Comparison of ENCODE assay signal across 12 mouse cellular contexts in the genomic region with DNA sequence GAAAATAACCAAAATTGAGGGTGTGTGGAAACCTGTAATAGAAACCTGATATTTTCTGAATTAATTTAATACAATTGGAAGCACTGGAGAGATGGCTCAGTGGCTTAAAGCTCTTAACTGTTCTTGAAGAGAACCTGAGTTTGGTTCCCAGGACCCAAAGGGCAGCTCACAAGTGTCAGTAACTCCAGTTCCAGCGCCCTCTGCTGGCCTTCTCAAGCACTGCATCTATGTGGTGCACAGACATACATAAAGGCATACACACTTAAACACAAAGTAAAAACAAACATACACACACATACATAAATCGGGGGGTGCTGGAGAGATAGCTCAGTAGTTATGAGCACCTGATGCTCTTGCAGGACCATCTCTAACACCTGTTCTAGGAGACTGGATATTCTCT. TPM values are rescaled to one million over a fixed set of nuclear protein-coding genes. Genes with fewer than 3 reads are reported as not detected.
DNase-seq lines count a peak whose midpoint lies in the region; ATAC-seq and TF ChIP-seq lines count a peak whose summit lies in the region.
"Had no signal": no experiment of that assay in that cellular context is flagged by ENCODE, and none has a peak within 500 bp of the region (broad histone marks: within the 10 kb centered on the region; RNA-seq: fewer than 3 reads in every experiment).

No protein-coding gene starts in this region.

- peak; percentile 50 for TF ChIP-seq CTCF in lung, postnatal 0 days (IDR thresholded peaks at IDR 0.05)
- peak; percentile 57 to 72 (median 62) for TF ChIP-seq CTCF in MEL (IDR thresholded peaks at IDR 0.05 in 2 of 3, conservative IDR thresholded peaks at IDR 0.05 in 1 of 3; ENCODE audit: control insufficient read depth in 1 of 3, insufficient read depth in 1 of 3, low read depth in 2 of 3, low read length in 3 of 3, poor library complexity in 1 of 3, severe bottlenecking in 1 of 3)
- TF ChIP-seq CTCF in small intestine, adult 2 months (IDR thresholded peaks at IDR 0.05; ENCODE audit: extremely low read depth, insufficient read length, insufficient replicate concordance, low read depth, low read length), result peak; percentile 49; the same call in 1 of the 2 replicates

- no peak overlapping the region for H3K27ac ChIP-seq in hindbrain, embryonic 11.5 days (ENCODE audit: low read depth, low read length)
- no peak overlapping the region for H3K27ac ChIP-seq in hindbrain, embryonic 13.5 days
- H3K27ac ChIP-seq in lung, postnatal 0 days (ENCODE audit: low read length), result no peak overlapping the region
- H3K27ac ChIP-seq in MEL (ENCODE audit: control insufficient read depth, low read depth, low read length), result no peak overlapping the region
- no peak overlapping the region for H3K27ac ChIP-seq in small intestine, adult 2 months (ENCODE audit: insufficient read depth, low read depth, low read length)
- H3K27ac ChIP-seq: embryonic facial prominence, embryonic 13.5 days; liver, embryonic 13.5 days had no signal

- H3K4me1 ChIP-seq in hindbrain, embryonic 11.5 days (replicated peaks; ENCODE audit: control insufficient read depth, insufficient read depth, low read length), result 0 out of 2 replicates have a peak, but pooled peaks cover 2% of the 10 kb centered on the region
- peaks cover 11% of the 10 kb centered on the region for H3K4me1 ChIP-seq in hindbrain, embryonic 13.5 days (replicated peaks)
- no peaks in the 10 kb centered on the region for H3K4me1 ChIP-seq in lung, postnatal 0 days (ENCODE audit: insufficient read depth, low read depth, low read length)
- no peaks in the 10 kb centered on the region for H3K4me1 ChIP-seq in MEL (ENCODE audit: control insufficient read depth in 1 of 2, insufficient read depth in 2 of 2, low read length in 2 of 2)
- H3K4me1 ChIP-seq in small intestine, adult 2 months (ENCODE audit: control insufficient read depth, insufficient read depth, insufficient read length, low read length), result no peaks in the 10 kb centered on the region
- H3K4me1 ChIP-seq: embryonic facial prominence, embryonic 13.5 days; liver, embryonic 13.5 days had no signal

- no peaks in the 10 kb centered on the region for H3K79me2 ChIP-seq in MEL (ENCODE audit: control insufficient read depth, insufficient read depth, low read length, poor library complexity)

- H3K9ac ChIP-seq in hindbrain, embryonic 11.5 days (ENCODE audit: low read depth, low read length), result no peak overlapping the region
- no peak overlapping the region for H3K9ac ChIP-seq in hindbrain, embryonic 13.5 days
- H3K9ac ChIP-seq in lung, postnatal 0 days (replicated peaks; ENCODE audit: low read depth), result no peak overlapping the region
- no peak overlapping the region for H3K9ac ChIP-seq in MEL (ENCODE audit: control insufficient read depth, low read depth, low read length, poor library complexity, severe bottlenecking)
- H3K9ac ChIP-seq: embryonic facial prominence, embryonic 13.5 days; liver, embryonic 13.5 days had no signal

- WGBS in hindbrain, embryonic 11.5 days, result 49% methylated on average over 2 of the region's 2 CpGs
- 46% methylated on average over 2 of the region's 2 CpGs for WGBS in hindbrain, embryonic 13.5 days
- 56% methylated on average over 2 of the region's 2 CpGs for WGBS in lung, postnatal 0 days
- 50% methylated on average over 2 of the region's 2 CpGs for WGBS in small intestine, adult 2 months

- no peak for ATAC-seq in hindbrain, embryonic 11.5 days (ENCODE audit: low FRiP score)
- ATAC-seq in hindbrain, embryonic 13.5 days (ENCODE audit: low FRiP score), result no peak
- no peak for ATAC-seq in lung, postnatal 0 days

- no peak for TF ChIP-seq POLR2A in MEL (IDR thresholded peaks at IDR 0.05; ENCODE audit: control insufficient read depth in 1 of 2, insufficient read depth in 1 of 2, low read depth in 1 of 2, low read length in 2 of 2, poor library complexity in 1 of 2)
- no peak for TF ChIP-seq POLR2A in small intestine, adult 2 months (IDR thresholded peaks at IDR 0.05; ENCODE audit: low read depth, low read length)

- H3K9me3 ChIP-seq in hindbrain, embryonic 11.5 days (ENCODE audit: control insufficient read depth, low read length), result no peaks in the 10 kb centered on the region
- no peaks in the 10 kb centered on the region for H3K9me3 ChIP-seq in hindbrain, embryonic 13.5 days
- H3K9me3 ChIP-seq in lung, postnatal 0 days (ENCODE audit: low read length), result no peaks in the 10 kb centered on the region
- no peaks in the 10 kb centered on the region for H3K9me3 ChIP-seq in MEL (replicated peaks; ENCODE audit: insufficient read depth, low read length)
- H3K9me3 ChIP-seq: liver, embryonic 13.5 days had no signal

- peak; percentile 22 for DNase-seq in hindbrain, embryonic 11.5 days (ENCODE audit: low spot score)
- DNase-seq in lung, postnatal 0 days (ENCODE audit: low spot score), result no peak
- DNase-seq in lung, postnatal 14 days, result no peak
- peak; percentile 47 for DNase-seq in MEL (ENCODE audit: low read depth, low spot score)
- no peak for DNase-seq in heart, adult 9 months (ENCODE audit: low spot score in 2 of 2)
- DNase-seq in heart, postnatal 36 days, result no peak
- DNase-seq: heart, postnatal 14 days; liver, embryonic 13.5 days had no signal

- intact Hi-C loops in heart, postnatal 36 days (cut with DNase I), result no loop called here

- no peaks in the 10 kb centered on the region for H3K27me3 ChIP-seq in hindbrain, embryonic 11.5 days (ENCODE audit: control insufficient read depth, insufficient read depth, low read length)
- no peaks in the 10 kb centered on the region for H3K27me3 ChIP-seq in hindbrain, embryonic 13.5 days
- H3K27me3 ChIP-seq in lung, postnatal 0 days (replicated peaks; ENCODE audit: insufficient read depth, low read length), result no peaks in the 10 kb centered on the region
- peaks cover 2 to 6% of the 10 kb centered on the region in 2 experiments for H3K27me3 ChIP-seq in MEL (ENCODE audit: control insufficient read depth in 1 of 2, insufficient read depth in 2 of 2, low read length in 2 of 2)
- peaks cover 2% of the 10 kb centered on the region; the same call in 1 of the 2 replicates for H3K27me3 ChIP-seq in small intestine, adult 2 months (ENCODE audit: control insufficient read depth, insufficient read depth, low read length)
- H3K27me3 ChIP-seq: embryonic facial prominence, embryonic 13.5 days had no signal

- no peak; the same call in 1 of the 2 replicates for TF ChIP-seq RAD21 in MEL (IDR thresholded peaks at IDR 0.05; ENCODE audit: low read depth, low read length)

- H3K36me3 ChIP-seq in hindbrain, embryonic 11.5 days (ENCODE audit: control insufficient read depth, insufficient read depth, low read length), result no peaks in the 10 kb centered on the region
- no peaks in the 10 kb centered on the region for H3K36me3 ChIP-seq in hindbrain, embryonic 13.5 days
- H3K36me3 ChIP-seq in lung, postnatal 0 days (ENCODE audit: insufficient read depth, low read length), result no peaks in the 10 kb centered on the region
- no peaks in the 10 kb centered on the region for H3K36me3 ChIP-seq in MEL (ENCODE audit: control insufficient read depth in 1 of 2, insufficient read depth in 2 of 2, low read length in 2 of 2)
- no peaks in the 10 kb centered on the region for H3K36me3 ChIP-seq in small intestine, adult 2 months (ENCODE audit: control insufficient read depth, insufficient read depth, low read length)
- H3K36me3 ChIP-seq: embryonic facial prominence, embryonic 13.5 days; liver, embryonic 13.5 days had no signal

- TF ChIP-seq EP300 in lung, postnatal 0 days (IDR thresholded peaks at IDR 0.05), result no peak
- TF ChIP-seq EP300 in MEL (IDR thresholded peaks at IDR 0.05; ENCODE audit: low read depth in 1 of 2, low read length in 2 of 2), result no peak

- H3K4me3 ChIP-seq in hindbrain, embryonic 11.5 days (ENCODE audit: low read depth, low read length), result no peak overlapping the region
- no peak overlapping the region for H3K4me3 ChIP-seq in hindbrain, embryonic 13.5 days
- H3K4me3 ChIP-seq in lung, postnatal 0 days (ENCODE audit: low read depth, low read length), result no peak overlapping the region
- no peak overlapping the region for H3K4me3 ChIP-seq in MEL (ENCODE audit: control insufficient read depth in 1 of 2, insufficient read depth in 1 of 2, low read depth in 2 of 2, low read length in 2 of 2)
- H3K4me3 ChIP-seq in small intestine, adult 2 months (ENCODE audit: low read depth, low read length), result no peak overlapping the region
- H3K4me3 ChIP-seq: embryonic facial prominence, embryonic 13.5 days; liver, embryonic 13.5 days had no signal

- H3K4me2 ChIP-seq in hindbrain, embryonic 11.5 days (replicated peaks; ENCODE audit: low read depth, low read length), result no peak overlapping the region
- no peak overlapping the region for H3K4me2 ChIP-seq in hindbrain, embryonic 13.5 days
- H3K4me2 ChIP-seq in lung, postnatal 0 days (replicated peaks; ENCODE audit: low read depth, low read length), result no peak overlapping the region
- H3K4me2 ChIP-seq: embryonic facial prominence, embryonic 13.5 days; liver, embryonic 13.5 days had no signal

RNA-seq across cellular contexts. Expression of a gene that starts 11.5 kb away (rescaled TPM):
- 8.9 and 10.1 TPM in 2 replicates for polyA plus RNA-seq in hindbrain, embryonic 11.5 days (2014; fragmentation: Nextera tagmentation; extraction: Ambion mirVana)
- 1.7 and 2.0 TPM in 2 replicates for polyA plus RNA-seq in hindbrain, embryonic 13.5 days (2015; fragmentation: Nextera tagmentation; extraction: Ambion mirVana)
- 1.9 and 2.7 TPM in 2 replicates for polyA plus RNA-seq in lung, postnatal 0 days (2015; fragmentation: Nextera tagmentation; extraction: Ambion mirVana)
- not detected in 2 replicates for total RNA-seq in MEL (2012; rRNA removed)
- not detected for polyA plus RNA-seq in MEL (2012; ENCODE audit: insufficient read depth in 1 of 2, insufficient read length in 2 of 2, low read depth in 1 of 2, low replicate concordance in 2 of 2, missing spikeins in 1 of 2)
- 0.43 and 0.53 TPM in 2 replicates for polyA plus RNA-seq in small intestine, adult 2 months (2012; rRNA removed)
- under 1 TPM; 0.57 to 0.58 TPM for total RNA-seq in heart, postnatal 36 days (2021)
- total RNA-seq: monocyte, adult 5-6 weeks had no signal

RNA-seq across cellular contexts. Expression of a gene that starts 40.7 kb away (rescaled TPM):
- polyA plus RNA-seq in hindbrain, embryonic 11.5 days (2014; fragmentation: Nextera tagmentation; extraction: Ambion mirVana), result 695 and 707 TPM in 2 replicates
- polyA plus RNA-seq in hindbrain, embryonic 13.5 days (2015; fragmentation: Nextera tagmentation; extraction: Ambion mirVana), result 630 TPM in 2 replicates
- 412 and 458 TPM in 2 replicates for polyA plus RNA-seq in lung, postnatal 0 days (2015; fragmentation: Nextera tagmentation; extraction: Ambion mirVana)
- total RNA-seq in MEL (2012; rRNA removed), result 183 and 201 TPM in 2 replicates
- 100 to 1,000 TPM; 276 to 330 TPM for polyA plus RNA-seq in MEL (2012; ENCODE audit: insufficient read depth in 1 of 2, insufficient read length in 2 of 2, low read depth in 1 of 2, low replicate concordance in 2 of 2, missing spikeins in 1 of 2)
- 25.8 and 55.8 TPM in 2 replicates for polyA plus RNA-seq in small intestine, adult 2 months (2012; rRNA removed)
- total RNA-seq in heart, postnatal 36 days (2021), result 100 to 1,000 TPM; 130 to 152 TPM

RNA-seq across cellular contexts. Expression of a gene that starts 54.8 kb away (rescaled TPM):
- polyA plus RNA-seq in hindbrain, embryonic 11.5 days (2014; fragmentation: Nextera tagmentation; extraction: Ambion mirVana), result 1.9 and 2.0 TPM in 2 replicates
- polyA plus RNA-seq in hindbrain, embryonic 13.5 days (2015; fragmentation: Nextera tagmentation; extraction: Ambion mirVana), result 1.6 and 1.8 TPM in 2 replicates
- 17.0 and 26.3 TPM in 2 replicates for polyA plus RNA-seq in lung, postnatal 0 days (2015; fragmentation: Nextera tagmentation; extraction: Ambion mirVana)
- total RNA-seq in MEL (2012; rRNA removed), result 62.5 and 77.2 TPM in 2 replicates
- 10 to 100 TPM; 51.4 to 66.8 TPM for polyA plus RNA-seq in MEL (2012; ENCODE audit: insufficient read depth in 1 of 2, insufficient read length in 2 of 2, low read depth in 1 of 2, low replicate concordance in 2 of 2, missing spikeins in 1 of 2)
- 10.2 and 16.4 TPM in 2 replicates for polyA plus RNA-seq in small intestine, adult 2 months (2012; rRNA removed)
- 10 to 100 TPM; 32.7 to 38.8 TPM for total RNA-seq in heart, postnatal 36 days (2021)

Comparison
In these comparisons a context has a peak if more than half of its experiments do, and no peak if none do; other contexts are left out.
1. DNase-seq: peak in hindbrain, embryonic 11.5 days (single experiment) and MEL (single experiment); none in lung, postnatal 0 days (single experiment), lung, postnatal 14 days (single experiment), heart, adult 9 months (0 of 2) and heart, postnatal 36 days (0 of 2).
2. Peak in every context shown above with its lines, with median percentiles within 50 percentile points of each other: CTCF ChIP-seq.